Mouse (Mus musculus): ENCODE data around the gene Pamr1.

GRCm38 (mm10) chr2:102682168-102682567 is 132.4 kb downstream of the Pamr1 start:
- TF ChIP-seq CTCF (IDR thresholded peaks at IDR 0.05; ENCODE audit: borderline replicate concordance, insufficient read depth, low read depth, low read length), result peak; percentile 61
- TF ChIP-seq POLR2A (IDR thresholded peaks at IDR 0.05; ENCODE audit: borderline replicate concordance, insufficient read depth, low read length), result no peak

All from cerebellum, adult 2 months (tissue).